Mouse (Mus musculus) neutrophil, adult 5-6 weeks (primary cell): ENCODE results near the gene Gm11567. TPM values are rescaled to one million over a fixed set of nuclear protein-coding genes. Genes with fewer than 3 reads are reported as not detected.
"Not testable (repeated sequence)": the region's sequence is repeated elsewhere in the genome, so short reads cannot be mapped to it uniquely, and the experiment has no call there.

Experiments used
- ATAC-seq: fragments of 151-379, 151-347 bp; 2 replicates; pipeline ENCODE4 v1.8.0; 2017; ENCODE audit warnings: mild to moderate bottlenecking, moderate TSS enrichment; ENCODE audit not compliant: insufficient number of reproducible peaks, poor library complexity, low FRiP score, severe bottlenecking; ENCODE audit errors: extremely low read depth
- total RNA-seq: library from RNA; stranded (forward); fragments of 200-1000 nt; gene quantifications from 2 replicates; pipeline ENCODE4 v1.2.3, GENCODE M21; 2017

Gene Gm11567
- total RNA-seq: not detected in 2 replicates

- ATAC-seq: not testable (repeated sequence)
Measured at GRCm38 (mm10) chr11:99878887-99879286, at the start of gene Gm11567. Gene Gm11567, plus strand, starts transcription at chr11:99879187.

GRCm38 (mm10) chr11:99837966-99838365 is 41.0 kb upstream of the Gm11567 start, which contains the start of gene 2300003K06Rik:
Gene 2300003K06Rik, minus strand, starts transcription at chr11:99838066.
- no peak for ATAC-seq

- ATAC-seq: no peak
Measured at GRCm38 (mm10) chr11:99842185-99842584, 36.8 kb upstream of the Gm11567 start.

- no peak for ATAC-seq
Measured at GRCm38 (mm10) chr11:99846746-99847145, 32.2 kb upstream of the Gm11567 start.

GRCm38 (mm10) chr11:99851508-99851907 is 27.5 kb upstream of the Gm11567 start, which contains the start of gene Krtap4-16:
Gene Krtap4-16, minus strand, starts transcription at chr11:99851608.
- ATAC-seq: no peak

- ATAC-seq: no peak
Measured at GRCm38 (mm10) chr11:99854121-99854520, 24.9 kb upstream of the Gm11567 start.

- no peak for ATAC-seq
Measured at GRCm38 (mm10) chr11:99857617-99858016, 21.4 kb upstream of the Gm11567 start, which contains the start of gene Gm11568. Gene Gm11568, plus strand, starts transcription at chr11:99857917.

- no peak for ATAC-seq
Measured at GRCm38 (mm10) chr11:99858761-99859160, 20.2 kb upstream of the Gm11567 start.

GRCm38 (mm10) chr11:99864176-99864575 is 14.8 kb upstream of the Gm11567 start, which contains the start of gene Gm11559:
Gene Gm11559, plus strand, starts transcription at chr11:99864476.
- not testable (repeated sequence) for ATAC-seq

GRCm38 (mm10) chr11:99873089-99873488 is 5.9 kb upstream of the Gm11567 start, which contains the start of gene Krtap9-1:
Gene Krtap9-1, plus strand, starts transcription at chr11:99873389.
- not testable (repeated sequence) for ATAC-seq

GRCm38 (mm10) chr11:99907620-99908019 is 28.6 kb downstream of the Gm11567 start, which contains the start of gene Krtap31-1:
Gene Krtap31-1, plus strand, starts transcription at chr11:99907920.
- no peak for ATAC-seq

- ATAC-seq: no peak
Measured at GRCm38 (mm10) chr11:99914451-99914850, 35.5 kb downstream of the Gm11567 start, which contains the start of gene Gm11565. Gene Gm11565, plus strand, starts transcription at chr11:99914751.

Other genes starting within 250 kb of the Gm11567 start
- not detected in 2 replicates for gene Krtap4-2, start 244.1 kb upstream of the Gm11567 start, total RNA-seq
- not detected in 2 replicates for gene Krtap4-7, start 235.1 kb upstream of the Gm11567 start, total RNA-seq
- gene Gm11555, start 229.0 kb upstream of the Gm11567 start, total RNA-seq: not detected in 2 replicates
- not detected in 2 replicates for gene Gm11563, start 220.2 kb upstream of the Gm11567 start, total RNA-seq
- not detected in 2 replicates for gene Krtap4-6, start 213.2 kb upstream of the Gm11567 start, total RNA-seq
- gene Gm14190, start 188.4 kb upstream of the Gm11567 start, total RNA-seq: not detected in 2 replicates
- gene Gm14180, start 144.9 kb upstream of the Gm11567 start, total RNA-seq: not detected in 2 replicates
- not detected in 2 replicates for gene Gm11595, start 106.3 kb upstream of the Gm11567 start, total RNA-seq
- gene Krtap4-8, start 98.5 kb upstream of the Gm11567 start, total RNA-seq: not detected in 2 replicates
- not detected in 2 replicates for gene Krtap4-9, start 94.0 kb upstream of the Gm11567 start, total RNA-seq
- gene Gm11596, start 85.7 kb upstream of the Gm11567 start, total RNA-seq: not detected in 2 replicates
- not detected in 2 replicates for gene Gm11569, start 80.3 kb upstream of the Gm11567 start, total RNA-seq
- gene Gm11554, start 74.7 kb upstream of the Gm11567 start, total RNA-seq: not detected in 2 replicates
- not detected in 2 replicates for gene Krtap4-13, start 69.3 kb upstream of the Gm11567 start, total RNA-seq
- gene Gm11564, start 63.5 kb upstream of the Gm11567 start, total RNA-seq: not detected in 2 replicates
- not detected in 2 replicates for gene 2300003K06Rik, start 41.1 kb upstream of the Gm11567 start, total RNA-seq
- gene Krtap4-16, start 27.6 kb upstream of the Gm11567 start, total RNA-seq: not detected in 2 replicates
- not detected in 2 replicates for gene Gm11568, start 21.3 kb upstream of the Gm11567 start, total RNA-seq
- not detected in 2 replicates for gene Gm11559, start 14.7 kb upstream of the Gm11567 start, total RNA-seq
- gene Krtap9-1, start 5.8 kb upstream of the Gm11567 start, total RNA-seq: not detected in 2 replicates
- gene Krtap31-1, start 28.7 kb downstream of the Gm11567 start, total RNA-seq: not detected in 2 replicates
- not detected in 2 replicates for gene Gm11565, start 35.6 kb downstream of the Gm11567 start, total RNA-seq
- not detected in 2 replicates for gene Krtap31-2, start 57.1 kb downstream of the Gm11567 start, total RNA-seq
- not detected in 2 replicates for gene Krtap9-5, start 69.3 kb downstream of the Gm11567 start, total RNA-seq
- gene Krtap29-1, start 99.9 kb downstream of the Gm11567 start, total RNA-seq: not detected in 2 replicates
- gene Krtap16-1, start 107.4 kb downstream of the Gm11567 start, total RNA-seq: not detected in 2 replicates
- gene Krtap17-1, start 114.8 kb downstream of the Gm11567 start, total RNA-seq: not detected in 2 replicates
- not detected in 2 replicates for gene Krt33a, start 137.0 kb downstream of the Gm11567 start, total RNA-seq
- gene Krt33b, start 150.7 kb downstream of the Gm11567 start, total RNA-seq: not detected in 2 replicates
- not detected in 2 replicates for gene Krt34, start 162.4 kb downstream of the Gm11567 start, total RNA-seq
- not detected in 2 replicates for gene Krt31, start 171.4 kb downstream of the Gm11567 start, total RNA-seq
- gene Krt32, start 209.0 kb downstream of the Gm11567 start, total RNA-seq: not detected in 2 replicates
- not detected in 2 replicates for gene Krt35, start 217.1 kb downstream of the Gm11567 start, total RNA-seq
- not detected in 2 replicates for gene Krt36, start 226.4 kb downstream of the Gm11567 start, total RNA-seq
- gene Krt13, start 242.4 kb downstream of the Gm11567 start, total RNA-seq: 15.4 and 23.3 TPM in 2 replicates